7 mouse cellular contexts compared by ENCODE assay signal in the genomic region with DNA sequence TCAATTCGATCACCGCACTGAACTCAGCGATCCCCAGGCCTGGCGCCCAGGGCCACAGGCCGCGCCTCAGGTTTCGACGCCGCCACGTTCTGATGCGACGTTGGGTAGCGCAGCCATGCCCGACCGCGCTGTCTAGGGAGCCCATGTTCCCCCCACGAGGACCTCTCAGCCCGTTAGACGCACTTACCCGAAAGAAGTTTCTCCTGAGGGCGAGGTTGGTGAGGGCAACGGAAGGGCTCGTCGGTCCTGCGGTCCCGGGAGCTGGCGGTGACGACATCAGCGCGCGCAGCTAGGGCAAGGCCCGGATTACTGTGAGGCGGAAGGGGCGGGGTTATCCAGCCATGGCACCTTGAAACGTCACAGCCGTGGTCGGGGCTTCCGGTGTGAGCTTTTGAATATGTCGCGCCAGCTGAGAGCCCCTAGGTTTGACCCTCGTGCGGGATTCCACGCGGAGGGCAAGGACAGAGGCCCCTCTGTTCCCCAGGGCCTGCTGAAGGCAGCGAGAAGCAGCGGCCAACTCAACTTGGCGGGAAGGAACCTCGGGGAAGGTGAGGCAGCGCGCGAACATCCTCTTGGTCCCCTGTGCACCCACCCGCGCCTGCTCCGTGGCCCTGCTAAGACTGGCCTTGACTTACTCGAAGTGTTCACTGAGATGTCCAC. TPM values are rescaled to one million over a fixed set of nuclear protein-coding genes. Genes with fewer than 3 reads are reported as not detected.
DNase-seq lines count a peak whose midpoint lies in the region; ATAC-seq lines count a peak whose summit lies in the region.

A gene (minus strand): TSS at position 311 of the 660 bp plus-strand sequence.
A gene (plus strand): TSS at position 334 of the 660 bp plus-strand sequence.

- peak; percentile 97 for ATAC-seq in intestine, embryonic 15.5 days

- H3K4me2 ChIP-seq in intestine, embryonic 15.5 days (replicated peaks): peak within 1 kb of the TSS; percentile 62

- no peaks in the 10 kb centered on the region for H3K27me3 ChIP-seq in intestine, embryonic 15.5 days (replicated peaks)
- no peaks in the 10 kb centered on the region for H3K27me3 ChIP-seq in midbrain, embryonic 10.5 days (ENCODE audit: low read depth, poor library complexity, severe bottlenecking)

- H3K4me3 ChIP-seq in intestine, embryonic 15.5 days (replicated peaks): peak within 1 kb of the TSS; percentile 90
- H3K4me3 ChIP-seq in midbrain, embryonic 10.5 days: peak within 1 kb of the TSS; percentile 91

- H3K36me3 ChIP-seq in intestine, embryonic 15.5 days: no peaks in the 10 kb centered on the region
- peaks cover 3% of the 10 kb centered on the region; the same call in 1 of the 2 replicates for H3K36me3 ChIP-seq in midbrain, embryonic 10.5 days

- H3K27ac ChIP-seq in intestine, embryonic 15.5 days: peak within 1 kb of the TSS; percentile 82
- peak within 1 kb of the TSS; percentile 93 for H3K27ac ChIP-seq in midbrain, embryonic 10.5 days (replicated peaks)

- WGBS in intestine, embryonic 15.5 days: under 1% methylated on average over 55 of the region's 55 CpGs
- WGBS in midbrain, embryonic 10.5 days: under 1% methylated on average over 55 of the region's 55 CpGs

- H3K9ac ChIP-seq in intestine, embryonic 15.5 days: peak within 1 kb of the TSS; percentile 85

- peaks cover 12% of the 10 kb centered on the region; the same call in 1 of the 2 replicates for H3K4me1 ChIP-seq in intestine, embryonic 15.5 days (replicated peaks)
- H3K4me1 ChIP-seq in midbrain, embryonic 10.5 days: peaks cover 36% of the 10 kb centered on the region

- intact Hi-C loops in left cerebral cortex, postnatal 25 days (cut with DNase I): loop anchor here (1.0 to 5.0 kb wide), 2 partner anchors 89 to 1511 kb away; a partner anchor contains a TSS

- peak; percentile 93 to 95 for DNase-seq in adrenal gland, adult 18-20 months (ENCODE audit: low spot score in 2 of 2)
- peak; percentile 98 for DNase-seq in embryo, embryonic 11 days
- DNase-seq in gastrocnemius, postnatal 25 days: peak; percentile 90
- peak; percentile 97 for DNase-seq in left cerebral cortex, postnatal 25 days (ENCODE audit: low spot score in 2 of 2)
- DNase-seq in midbrain, embryonic 10.5 days (ENCODE audit: low spot score): peak; percentile 94
- DNase-seq in right cerebral cortex, postnatal 4 days: peak; percentile 94

- no peaks in the 10 kb centered on the region for H3K9me3 ChIP-seq in intestine, embryonic 15.5 days
- no peaks in the 10 kb centered on the region for H3K9me3 ChIP-seq in midbrain, embryonic 10.5 days (replicated peaks)

RNA-seq across cellular contexts. Expression of the first gene that starts in this region (rescaled TPM):
- total RNA-seq in adrenal gland, adult 18-20 months (2021): 100 to 1,000 TPM; 145 to 191 TPM
- 10 to 100 TPM; 42.1 to 46.4 TPM for total RNA-seq in gastrocnemius, postnatal 25 days (2021)
- 202 and 238 TPM in 2 replicates for polyA plus RNA-seq in intestine, embryonic 15.5 days (2015; fragmentation: Nextera tagmentation; extraction: Ambion mirVana)
- total RNA-seq in left cerebral cortex, postnatal 25 days (2021): 100 to 1,000 TPM; 156 to 159 TPM
- polyA plus RNA-seq in midbrain, embryonic 10.5 days (2016; fragmentation: Nextera tagmentation; extraction: Ambion mirVana): 318 and 320 TPM in 2 replicates

RNA-seq across cellular contexts. Expression of the second gene that starts in this region (rescaled TPM):
- total RNA-seq in adrenal gland, adult 18-20 months (2021): 10 to 100 TPM; 25.3 to 31.4 TPM
- 1 to 10 TPM; 6.4 to 7.0 TPM for total RNA-seq in gastrocnemius, postnatal 25 days (2021)
- polyA plus RNA-seq in intestine, embryonic 15.5 days (2015; fragmentation: Nextera tagmentation; extraction: Ambion mirVana): 45.3 and 56.3 TPM in 2 replicates
- total RNA-seq in left cerebral cortex, postnatal 25 days (2021): 10 to 100 TPM; 23.9 to 25.5 TPM
- 85.4 and 91.6 TPM in 2 replicates for polyA plus RNA-seq in midbrain, embryonic 10.5 days (2016; fragmentation: Nextera tagmentation; extraction: Ambion mirVana)

Comparison
In these comparisons a context has a peak if more than half of its experiments do, and no peak if none do; other contexts are left out.
1. Peak in every context shown above with its lines: DNase-seq, ATAC-seq, H3K4me3 ChIP-seq and H3K27ac ChIP-seq.